Mouse (Mus musculus) bone marrow macrophage, adult 2 months (primary cell): ENCODE measurements at regions not wholly inside any gene's neighbourhood (a gene's known extent, or its start where the extent isn't known, plus 50 kb on each side); places are given as distances from the start of the nearest gene placed in this dataset.

ENCODE experiments used
- CTCF ChIP-seq: IDR thresholded peaks from 2 replicates; pipeline ENCODE4 v1.5.1; 2012; ENCODE audit warnings: low read depth, mild to moderate bottlenecking, low read length, moderate library complexity
- POLR2A ChIP-seq: IDR thresholded peaks from 2 replicates; pipeline ENCODE4 v1.6.1; 2012; ENCODE audit warnings: mild to moderate bottlenecking, low read depth, low read length, borderline replicate concordance

- TF ChIP-seq CTCF (no peak), POLR2A (no peak)
These were observed 107.4 kb upstream of the Pum3 start for GRCm38 (mm10) chr19:27537066-27537465.
